Mouse (Mus musculus): ENCODE results near the gene Pax1.

Pax1 gene

DNA sequence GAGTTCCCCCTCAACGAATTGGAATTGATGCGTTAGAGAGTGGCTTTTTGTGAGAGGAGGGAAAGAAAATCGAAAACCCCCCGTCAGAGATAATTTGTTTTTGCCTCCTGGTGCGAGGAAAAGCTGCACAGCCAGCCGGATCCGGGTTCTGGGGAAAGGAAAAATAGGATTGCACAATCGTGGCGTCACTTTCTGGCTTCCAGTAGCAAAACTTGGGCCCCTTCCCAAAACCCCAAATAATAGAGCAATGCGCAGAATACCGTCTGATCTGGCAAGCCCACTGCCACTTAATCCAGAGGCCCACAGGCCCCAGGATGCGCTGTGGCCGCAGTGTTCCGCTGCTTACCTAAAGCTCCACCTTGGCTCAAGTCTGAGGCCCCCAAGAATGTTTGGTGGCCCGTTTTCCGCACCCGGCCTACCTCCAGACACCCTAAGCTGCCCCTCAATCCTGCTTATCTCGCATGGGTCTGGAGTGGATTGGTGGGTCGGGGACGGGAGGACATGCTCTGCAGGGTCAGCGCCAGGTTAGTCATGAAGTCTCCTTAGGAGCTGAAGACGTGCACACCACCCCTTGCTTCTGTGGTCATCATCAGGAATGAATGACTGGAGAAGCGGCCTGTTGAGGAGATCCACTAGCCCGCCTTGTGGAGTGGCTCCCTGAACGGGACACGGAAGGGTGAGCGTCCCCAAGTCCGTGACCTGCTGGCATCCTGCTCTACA is 11.4 kb downstream of the Pax1 start:
- 3% methylated on average over 28 of the region's 28 CpGs for WGBS

DNA sequence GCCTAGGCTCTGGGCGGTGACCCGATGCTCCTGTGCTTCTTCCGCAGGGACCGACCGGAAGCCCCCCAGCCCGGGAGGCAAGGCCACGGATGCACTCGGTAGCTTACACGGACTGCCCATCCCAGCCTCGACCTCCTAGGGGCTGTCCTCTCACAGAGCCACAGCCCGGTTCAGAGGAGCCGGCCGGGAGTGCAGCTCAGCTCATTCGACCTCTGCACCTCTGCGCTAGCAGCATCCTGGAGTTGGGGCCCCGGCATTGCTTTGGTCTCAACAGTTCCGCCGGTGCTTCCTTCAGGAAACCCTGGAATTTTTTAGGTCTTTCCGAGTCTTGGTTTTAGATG is 11.9 kb downstream of the Pax1 start:
- WGBS, result 2% methylated on average over 19 of the region's 19 CpGs

DNA sequence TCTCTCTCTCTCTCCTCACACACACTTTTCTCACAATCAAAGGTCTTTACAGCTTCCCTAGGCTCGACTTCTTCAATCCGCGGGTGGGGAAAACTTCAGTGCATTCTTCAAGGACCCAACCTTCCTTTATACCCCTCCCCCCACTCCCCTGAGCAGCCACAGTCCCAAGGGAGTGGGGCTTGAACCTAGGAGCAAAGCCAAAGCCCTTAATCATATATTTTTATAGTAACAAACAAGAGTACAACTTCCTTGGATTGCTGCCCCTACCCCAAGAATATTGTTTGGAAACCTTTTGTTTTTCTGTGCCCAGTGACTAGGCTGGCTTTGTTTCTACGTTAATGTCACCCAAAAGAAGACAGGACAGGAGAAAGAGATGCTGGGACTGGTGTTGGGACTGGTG is 12.5 kb downstream of the Pax1 start:
- WGBS, result 1% methylated on average over 4 of the region's 4 CpGs

DNA sequence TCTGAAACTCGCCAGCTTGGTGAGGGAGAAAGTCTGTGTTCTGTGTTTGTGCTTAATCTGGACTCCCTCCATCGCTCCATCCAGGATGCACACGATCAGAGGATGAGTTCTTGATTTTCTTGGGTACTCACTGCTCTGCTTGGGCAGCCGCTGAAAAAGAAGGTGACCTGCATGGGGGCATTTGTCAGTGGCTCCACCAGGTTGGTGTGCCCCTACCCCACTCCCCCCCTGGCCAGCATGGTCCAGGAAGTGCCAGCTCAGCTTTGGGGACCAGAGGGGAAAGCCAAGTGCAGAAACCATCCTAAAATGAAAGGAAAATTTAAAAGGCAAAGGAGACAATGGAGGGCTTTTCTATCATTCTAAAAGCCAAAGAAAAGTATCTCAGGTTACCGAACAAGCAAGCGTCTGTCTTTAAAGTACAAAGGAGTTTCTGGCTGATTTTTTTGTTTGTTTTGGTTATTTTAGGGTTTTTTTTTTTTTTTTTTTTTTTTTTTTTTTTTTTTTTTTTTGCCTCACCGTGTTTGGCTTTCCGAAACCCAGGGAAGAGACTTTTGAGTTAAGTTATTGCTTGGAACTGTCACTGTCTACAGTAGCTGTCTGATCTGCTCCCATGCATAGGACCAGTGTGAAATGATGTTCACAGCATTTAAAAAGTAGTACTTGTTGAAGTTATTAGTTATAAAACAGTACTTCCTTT is 13.4 kb downstream of the Pax1 start:
- 13% methylated on average over 8 of the region's 8 CpGs for WGBS

DNA sequence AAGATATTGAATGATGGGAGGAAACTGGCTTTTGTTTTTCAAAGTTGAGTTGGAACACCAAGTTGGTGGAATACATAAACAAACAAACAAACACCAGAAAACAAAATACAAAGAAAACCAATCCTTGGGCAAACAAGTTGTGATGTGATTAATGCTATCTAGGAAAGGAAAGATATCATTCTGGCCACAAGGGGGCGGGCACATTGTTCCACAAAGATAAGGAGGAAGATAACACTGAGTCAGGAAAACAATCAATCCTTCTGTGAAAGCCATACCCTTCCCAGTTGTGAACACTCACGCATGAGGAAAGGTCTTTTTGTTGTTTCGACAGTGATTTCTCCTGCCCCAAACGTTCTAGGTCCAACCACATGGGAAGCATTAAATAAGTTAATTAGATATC is 17.2 kb downstream of the Pax1 start:
- WGBS, result 18% methylated on average over 4 of the region's 4 CpGs

DNA sequence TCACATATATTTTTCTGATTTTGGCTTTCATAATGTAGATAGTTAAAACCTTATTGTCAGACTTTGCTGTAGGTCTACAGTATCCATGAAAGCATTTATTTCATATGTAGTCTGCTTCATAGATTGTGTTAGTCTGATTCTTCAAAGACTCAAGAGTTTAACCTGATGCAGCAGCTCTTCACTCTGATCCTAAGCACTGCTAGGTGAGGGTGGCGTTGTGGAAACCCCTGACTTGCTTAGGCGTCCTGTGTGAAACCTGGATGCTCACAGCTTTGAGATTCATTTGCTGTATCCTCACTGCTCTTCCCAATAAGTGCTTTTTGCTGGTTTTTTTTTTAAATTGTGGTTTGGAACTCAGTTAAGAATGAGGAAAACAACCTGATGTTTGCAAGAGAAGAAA is 21.6 kb downstream of the Pax1 start:
- 88% methylated on average over 2 of the region's 2 CpGs for WGBS

DNA sequence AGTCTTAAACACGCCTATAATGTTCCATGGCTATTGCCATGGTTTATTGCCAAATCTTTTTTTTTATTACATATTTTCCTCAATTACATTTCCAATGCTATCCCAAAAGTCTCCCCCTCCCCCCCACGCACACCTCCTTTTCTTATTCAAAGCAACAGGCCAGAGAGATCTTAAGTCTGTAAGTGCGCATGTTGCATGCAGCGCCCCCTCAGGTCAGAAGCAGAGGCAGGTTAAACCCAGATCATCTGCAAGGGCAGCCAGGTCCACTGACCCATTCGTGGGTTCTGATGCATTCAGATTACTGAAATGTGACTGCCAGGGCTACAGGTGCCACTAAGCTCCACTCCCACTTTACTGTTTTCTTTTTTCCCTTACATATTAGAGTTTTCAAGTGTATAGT is 25.2 kb downstream of the Pax1 start:
- 55% methylated on average over 5 of the region's 5 CpGs for WGBS

DNA sequence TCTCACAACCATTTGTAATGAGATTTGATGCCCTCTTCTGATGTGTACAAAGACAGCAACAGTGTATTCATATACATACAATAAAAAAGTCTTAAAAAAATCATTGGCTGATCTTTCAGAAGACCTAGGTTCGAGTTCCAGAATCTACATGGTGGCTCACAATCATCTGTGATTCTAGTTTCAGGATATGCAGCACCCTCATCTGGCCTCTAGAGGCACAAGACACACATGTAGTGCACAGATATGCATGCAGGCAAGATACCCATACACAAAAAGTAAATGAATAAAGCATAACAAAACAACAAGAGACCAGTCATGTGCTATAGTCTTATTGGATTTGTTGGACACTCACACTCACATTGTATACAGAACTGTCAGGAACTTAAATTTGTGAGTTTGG is 47.6 kb downstream of the Pax1 start:
- 78% methylated on average over 1 of the region's 1 CpGs for WGBS

DNA sequence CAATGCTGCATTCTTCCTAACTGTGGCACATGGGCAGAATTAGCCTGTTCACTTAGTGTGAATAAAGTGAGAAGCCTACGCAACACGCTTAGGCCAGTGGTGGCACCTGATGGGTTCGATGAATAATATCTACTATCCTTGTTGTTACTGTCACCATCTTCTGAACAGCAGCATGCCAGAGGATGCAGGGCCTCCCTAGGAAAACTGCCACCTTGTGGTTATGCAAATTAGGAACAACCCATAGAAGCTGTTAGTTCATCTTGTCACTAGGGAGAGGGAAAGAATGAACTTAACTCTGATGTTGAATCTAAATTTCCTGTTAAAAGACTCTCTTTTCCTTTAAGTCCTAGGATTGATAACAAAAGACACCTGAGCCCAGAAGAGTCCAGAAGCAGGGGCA is 53.3 kb downstream of the Pax1 start:
- 91% methylated on average over 3 of the region's 3 CpGs for WGBS

DNA sequence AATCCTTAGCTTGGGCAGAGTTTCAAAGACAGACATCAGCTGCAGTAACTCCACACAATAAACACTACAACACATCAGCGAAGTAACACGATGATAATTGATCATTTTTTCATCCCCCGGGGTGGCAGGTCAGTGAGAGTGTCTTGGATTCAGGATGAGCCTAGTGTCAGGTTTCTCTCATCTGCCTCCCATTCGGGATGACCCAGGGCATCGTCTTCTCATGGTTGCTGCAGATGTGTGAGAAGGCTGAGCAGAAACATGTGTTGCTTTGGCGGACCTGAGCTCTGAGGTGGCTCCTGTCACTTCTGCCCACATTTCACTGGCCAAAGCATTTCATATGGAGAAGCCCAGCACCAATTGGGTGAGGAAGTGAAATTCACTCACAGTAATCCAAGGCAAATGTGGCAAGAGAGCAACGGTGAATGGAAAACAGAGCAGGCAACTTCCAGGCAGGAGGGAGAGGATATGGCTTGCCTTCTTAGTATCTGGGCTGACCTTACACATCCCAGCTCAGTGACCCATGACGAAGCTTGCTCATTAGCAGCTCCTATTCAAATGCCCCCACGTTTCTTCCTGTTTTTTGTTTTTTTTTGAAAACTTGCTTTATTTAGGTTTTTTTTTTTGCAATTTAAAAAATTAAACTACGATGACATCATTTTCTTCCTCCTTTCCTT is 63.0 kb downstream of the Pax1 start:
- 69% methylated on average over 10 of the region's 10 CpGs for WGBS

DNA sequence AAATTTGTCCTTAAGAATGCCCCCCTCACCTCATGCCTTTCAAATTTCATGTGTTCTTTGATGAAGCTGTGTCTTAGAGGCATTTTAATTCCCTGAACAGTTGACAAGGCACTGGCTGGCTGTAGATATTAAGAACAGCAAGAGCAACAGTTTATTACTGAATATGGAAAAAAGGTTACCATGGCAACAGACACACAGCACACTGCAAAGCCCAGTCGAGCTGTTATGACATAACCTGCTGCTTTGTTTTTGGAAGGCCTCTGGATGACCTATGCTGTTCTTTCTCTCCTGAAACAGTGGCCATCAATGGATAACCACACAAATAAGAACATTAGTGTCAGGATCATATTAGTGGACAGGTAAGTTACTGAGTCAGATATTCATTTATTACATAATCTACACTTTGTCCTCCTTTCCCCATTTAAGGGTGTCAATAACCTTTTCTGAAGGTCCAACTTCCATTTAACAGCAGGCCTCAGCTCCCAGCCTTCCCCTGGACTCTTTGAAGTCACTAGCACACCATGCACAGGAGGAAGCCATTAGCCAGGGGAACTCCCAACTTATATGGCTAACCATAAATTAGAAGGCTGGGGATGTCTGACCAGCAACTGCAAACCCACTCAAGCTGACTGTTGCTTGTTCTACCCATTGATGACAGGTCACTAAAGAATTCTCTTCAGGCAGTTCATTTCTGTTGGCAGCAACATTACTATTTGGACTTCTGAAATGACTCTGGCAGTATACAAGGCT is 68.1 kb downstream of the Pax1 start:
- WGBS, result 7% methylated on average over 1 of the region's 1 CpGs

DNA sequence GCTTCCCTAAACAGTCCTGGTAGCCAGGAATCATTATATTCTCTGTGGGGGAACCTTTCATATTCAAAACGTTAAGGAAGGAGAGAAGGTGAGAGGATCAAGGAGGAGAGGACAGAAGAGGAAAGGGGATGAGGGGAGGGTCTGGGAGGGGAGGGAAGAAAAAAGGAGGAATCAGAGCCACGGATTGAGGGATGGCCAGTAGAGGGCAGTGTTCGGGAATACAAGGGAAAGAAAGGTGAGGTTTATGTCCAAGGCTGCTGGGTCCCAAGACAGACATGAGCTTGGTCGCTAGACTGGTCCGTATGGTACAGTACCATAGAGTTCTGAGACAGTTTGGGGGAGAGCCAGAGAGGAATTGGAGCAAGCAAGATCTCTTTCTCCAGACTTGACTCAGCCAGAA is 71.4 kb downstream of the Pax1 start:
- WGBS, result 26% methylated on average over 5 of the region's 5 CpGs
